Mouse (Mus musculus) midbrain, embryonic 12.5 days (tissue): ENCODE measurements around the gene Gpsm3. TPM values are rescaled to one million over a fixed set of nuclear protein-coding genes. Genes with fewer than 3 reads are reported as not detected.

Experiments used
- ATAC-seq: fragments of 200-750 bp; cut with Nextera tagmentation; 2 replicates; pipeline ENCODE4 v1.8.0; 2017; ENCODE audit warnings: low read depth, moderate TSS enrichment, moderate library complexity; ENCODE audit not compliant: low FRiP score
- H3K27ac ChIP-seq: fragments of 300-500 bp; sonication (generic); replicated peaks from 2 replicates; pipeline ENCODE4 v1.5.1; 2016; ENCODE audit warnings: mild to moderate bottlenecking
- H3K27me3 ChIP-seq: fragments of 300-500 bp; sonication (generic); 2 replicates; pipeline ENCODE4 v1.6.1; 2016; ENCODE audit warnings: mild to moderate bottlenecking
- H3K36me3 ChIP-seq: fragments of 300-500 bp; sonication (generic); 2 replicates; pipeline ENCODE4 v1.6.1; 2016
- H3K4me1 ChIP-seq: fragments of 300-500 bp; sonication (generic); 2 replicates; pipeline ENCODE4 v1.6.1; 2016
- H3K4me2 ChIP-seq: fragments of 300-500 bp; sonication (generic); replicated peaks from 2 replicates; pipeline ENCODE4 v1.6.1; 2016; ENCODE audit warnings: mild to moderate bottlenecking, moderate library complexity
- H3K4me3 ChIP-seq: fragments of 300-500 bp; sonication (generic); 2 replicates; pipeline ENCODE4 v1.5.1; 2016; ENCODE audit warnings: mild to moderate bottlenecking
- H3K9ac ChIP-seq: fragments of 300-500 bp; sonication (generic); replicated peaks from 2 replicates; pipeline ENCODE4 v1.6.1; 2016; ENCODE audit warnings: mild to moderate bottlenecking, moderate library complexity
- H3K9me3 ChIP-seq: fragments of 300-500 bp; sonication (generic); 2 replicates; pipeline ENCODE4 v1.6.1; 2016; ENCODE audit warnings: mild to moderate bottlenecking
- WGBS: fragments of 180-500 bp; shearing (Covaris S2); methylation state at CpG from one replicate; pipeline ENCODE4 v1.1.7; 2016; 5-methylcytosine and 5-hydroxymethylcytosine counted together
- polyA plus RNA-seq: library from polyadenylated mRNA; unstranded; fragments of >200 nt; fragmentation: Nextera tagmentation; extraction: Ambion mirVana; gene quantifications from 2 replicates; pipeline ENCODE4 v1.2.1, GENCODE M21; 2016

Gpsm3 gene
- polyA plus RNA-seq, 1 experiment from 2014 or later: 3.3 TPM

- no peaks in the 10 kb centered on the region for H3K9me3 ChIP-seq
Observed at GRCm38 (mm10) chr17:34635671-34636070, 46.1 kb downstream of the Gpsm3 start.

DNA sequence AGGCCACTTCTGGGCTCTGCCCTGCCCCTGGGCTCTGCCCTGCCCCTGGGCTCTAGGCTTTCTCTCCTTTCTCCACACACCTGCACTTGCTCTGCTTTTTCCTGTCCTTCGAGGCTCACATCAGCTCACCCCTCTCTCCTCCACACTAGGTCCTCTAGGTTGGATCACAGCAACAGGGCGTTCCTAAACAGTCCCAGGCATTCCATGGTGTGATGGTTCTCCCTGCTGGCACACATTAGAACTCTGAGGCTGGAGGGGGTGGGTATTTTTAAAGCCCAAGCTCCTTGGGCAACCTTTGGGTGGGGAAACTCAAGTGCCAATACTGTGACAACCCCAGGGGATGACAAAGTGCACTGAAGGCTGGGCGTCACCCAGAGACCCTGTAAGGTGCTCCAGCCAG lies 47.9 kb downstream of the Gpsm3 start:
- 64% methylated on average over 3 of the region's 3 CpGs for WGBS
- Histone ChIP-seq H3K4me3 (no peak overlapping the region), H3K9me3 (no peaks in the 10 kb centered on the region), H3K9ac (no peak overlapping the region; the same call in 1 of the 2 replicates), H3K4me1 (peaks cover 14% of the 10 kb centered on the region), H3K27me3 (peaks cover 28% of the 10 kb centered on the region), H3K27ac (no peak overlapping the region), H3K4me2 (no peak overlapping the region), H3K36me3 (no peaks in the 10 kb centered on the region)
- no peak for ATAC-seq

More at GRCm38 (mm10) chr17:34635671-34636070, 46.1 kb downstream of the Gpsm3 start:
- Histone ChIP-seq H3K4me2 (no peak overlapping the region), H3K27me3 (peaks cover 46% of the 10 kb centered on the region), H3K36me3 (no peaks in the 10 kb centered on the region), H3K4me3 (no peak overlapping the region), H3K4me1 (peaks cover 23% of the 10 kb centered on the region), H3K9ac (no peak overlapping the region), H3K27ac (no peak overlapping the region)
- WGBS: 70% methylated on average over 2 of the region's 2 CpGs
- ATAC-seq: no peak

DNA sequence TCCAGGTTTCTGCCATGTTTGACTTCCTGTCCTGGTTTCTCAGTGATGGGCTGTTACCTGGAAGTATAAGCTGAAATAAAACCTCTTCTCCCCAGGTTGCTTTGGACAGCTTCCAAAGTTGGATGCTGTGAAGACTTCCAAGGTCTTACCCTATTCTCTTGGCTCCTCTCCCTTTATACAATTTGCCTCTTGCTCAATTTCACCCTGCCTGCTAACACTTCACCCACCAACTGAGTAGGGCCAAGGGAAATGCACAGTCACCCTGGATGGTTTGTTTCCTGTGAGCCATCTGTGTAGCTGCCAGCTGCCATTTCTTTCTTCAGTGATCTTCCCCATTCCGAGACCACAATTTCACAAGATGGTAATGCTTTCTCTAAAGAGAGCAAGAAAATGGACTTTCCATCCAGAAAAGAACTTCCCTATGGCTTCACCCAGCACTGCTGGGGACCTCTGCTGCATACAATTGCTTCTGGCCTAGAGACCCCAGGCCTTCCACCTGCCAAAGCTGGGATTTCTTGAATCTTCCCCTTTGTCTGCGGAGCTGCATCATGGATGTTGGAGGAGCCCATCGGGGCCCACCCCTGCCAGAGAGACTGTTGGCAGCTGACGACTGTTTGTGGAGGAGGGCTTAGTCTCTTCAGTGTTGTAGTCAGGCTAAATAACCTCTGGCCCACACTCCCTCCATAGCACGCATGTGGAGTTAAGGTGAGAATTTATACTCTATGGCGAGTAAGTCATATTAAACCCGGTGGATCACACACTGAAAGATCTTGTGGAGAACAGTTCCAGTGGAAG lies 50.1 kb downstream of the Gpsm3 start:
- Histone ChIP-seq H3K36me3 (no peaks in the 10 kb centered on the region), H3K27me3 (peaks cover 17% of the 10 kb centered on the region; the same call in 1 of the 2 replicates), H3K9me3 (no peaks in the 10 kb centered on the region), H3K27ac (no peak overlapping the region), H3K9ac (no peak overlapping the region), H3K4me3 (no peak overlapping the region), H3K4me1 (peaks cover 19% of the 10 kb centered on the region), H3K4me2 (no peak overlapping the region)
- WGBS: 89% methylated on average over 7 of the region's 7 CpGs
- ATAC-seq: no peak

DNA sequence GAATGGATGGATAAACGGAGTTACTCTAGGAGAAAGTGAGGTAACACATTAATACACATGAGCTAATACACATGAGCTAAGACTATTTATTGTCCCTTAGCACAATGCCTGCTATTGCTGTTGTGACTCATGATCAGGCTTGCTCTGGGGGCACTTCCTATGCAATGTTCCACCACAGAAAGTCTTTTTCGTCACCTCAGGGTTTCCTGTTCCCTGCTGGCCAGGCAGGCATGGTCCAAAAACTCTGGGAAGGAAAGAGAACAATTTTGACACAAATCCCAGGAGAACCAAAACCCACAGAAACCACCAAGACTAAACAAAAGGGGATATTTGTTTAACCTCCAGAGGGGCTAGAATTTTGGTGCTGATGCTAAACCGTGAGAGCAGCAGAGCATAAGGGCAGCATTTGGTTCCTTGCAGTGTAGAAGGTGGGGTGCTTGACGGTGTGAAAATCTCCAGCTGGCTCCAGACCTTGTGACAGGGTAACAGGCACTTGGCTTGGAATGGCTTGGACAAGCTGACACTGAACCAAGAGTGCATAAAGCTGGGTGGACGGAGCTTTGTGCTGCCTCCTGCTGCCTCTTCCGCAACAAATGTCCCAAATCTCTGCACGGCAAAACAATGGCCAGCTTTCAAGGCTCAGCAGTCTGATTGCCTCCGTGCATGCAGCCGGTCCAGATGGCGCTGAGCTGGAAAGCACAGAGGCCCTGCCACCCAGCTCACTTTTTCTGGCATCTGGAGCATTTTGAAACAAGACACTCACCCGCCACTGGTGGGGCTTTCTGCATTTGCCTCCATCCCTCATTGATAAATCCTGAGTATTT lies 51.4 kb downstream of the Gpsm3 start:
- ATAC-seq: peak; percentile 47; the same call in 1 of the 2 replicates
- Histone ChIP-seq H3K9me3 (no peaks in the 10 kb centered on the region), H3K9ac (peak overlapping the region; percentile 34), H3K4me3 (no peak overlapping the region), H3K36me3 (no peaks in the 10 kb centered on the region), H3K27ac (peak overlapping the region; percentile 88), H3K4me1 (peaks cover 30% of the 10 kb centered on the region), H3K27me3 (peaks cover 11% of the 10 kb centered on the region; the same call in 1 of the 2 replicates), H3K4me2 (peak overlapping the region; percentile 11; the same call in 1 of the 2 replicates)
- WGBS: 9% methylated on average over 11 of the region's 11 CpGs

Other genes with a start within 250 kb of the Gpsm3 start
- gene Btnl2, start 235.0 kb upstream of the Gpsm3 start, polyA plus RNA-seq: 0.06 TPM in 1 of 2 replicates, not detected in the other
- gene Btnl1, start 212.7 kb upstream of the Gpsm3 start, polyA plus RNA-seq: not detected in 2 replicates
- gene BC051142, start 191.0 kb upstream of the Gpsm3 start, polyA plus RNA-seq: 3.9 and 4.2 TPM in 2 replicates
- gene Btnl4, start 112.5 kb upstream of the Gpsm3 start, polyA plus RNA-seq: not detected in 2 replicates
- gene Btnl6, start 72.5 kb upstream of the Gpsm3 start, polyA plus RNA-seq: not detected in 2 replicates
- gene Notch4, start 25.5 kb upstream of the Gpsm3 start, polyA plus RNA-seq: 11.7 and 13.6 TPM in 2 replicates
- gene Pbx2, start 1.5 kb downstream of the Gpsm3 start, polyA plus RNA-seq: 20.8 and 22.5 TPM in 2 replicates
- 2.2 and 2.3 TPM in 2 replicates for gene Ager, start 8.1 kb downstream of the Gpsm3 start, polyA plus RNA-seq
- 240 and 243 TPM in 2 replicates for gene Rnf5, start 13.9 kb downstream of the Gpsm3 start, polyA plus RNA-seq
- 82.8 and 86.2 TPM in 2 replicates for gene Agpat1, start 14.5 kb downstream of the Gpsm3 start, polyA plus RNA-seq
- 4.5 and 6.0 TPM in 2 replicates for gene Egfl8, start 26.2 kb downstream of the Gpsm3 start, polyA plus RNA-seq
- gene Ppt2, start 38.7 kb downstream of the Gpsm3 start, polyA plus RNA-seq: 21.3 and 23.8 TPM in 2 replicates
- 3.9 and 4.2 TPM in 2 replicates for gene Prrt1, start 39.7 kb downstream of the Gpsm3 start, polyA plus RNA-seq
- 16.4 and 18.1 TPM in 2 replicates for gene Fkbpl, start 55.0 kb downstream of the Gpsm3 start, polyA plus RNA-seq
- gene Atf6b, start 57.3 kb downstream of the Gpsm3 start, polyA plus RNA-seq: 116 and 121 TPM in 2 replicates
- 0.04 and 0.05 TPM in 2 replicates for gene Tnxb, start 80.7 kb downstream of the Gpsm3 start, polyA plus RNA-seq
- gene C4b, start 154.1 kb downstream of the Gpsm3 start, polyA plus RNA-seq: 0.05 and 0.11 TPM in 2 replicates
- not detected in 2 replicates for gene Cyp21a1, start 214.8 kb downstream of the Gpsm3 start, polyA plus RNA-seq
- 26.1 and 30.8 TPM in 2 replicates for gene Stk19, start 247.1 kb downstream of the Gpsm3 start, polyA plus RNA-seq
- 72.7 and 73.4 TPM in 2 replicates for gene Dxo, start 247.2 kb downstream of the Gpsm3 start, polyA plus RNA-seq